Mouse (Mus musculus): ENCODE results near the gene Zbtb38. TPM values are rescaled to one million over a fixed set of nuclear protein-coding genes. Genes with fewer than 3 reads are reported as not detected.
"Not testable (repeated sequence)": the region's sequence is repeated elsewhere in the genome, so short reads cannot be mapped to it uniquely, and the experiment has no call there.

The Zbtb38 gene
- polyA plus RNA-seq, 1 experiment from 2014 or later, result 7.5 TPM

DNA sequence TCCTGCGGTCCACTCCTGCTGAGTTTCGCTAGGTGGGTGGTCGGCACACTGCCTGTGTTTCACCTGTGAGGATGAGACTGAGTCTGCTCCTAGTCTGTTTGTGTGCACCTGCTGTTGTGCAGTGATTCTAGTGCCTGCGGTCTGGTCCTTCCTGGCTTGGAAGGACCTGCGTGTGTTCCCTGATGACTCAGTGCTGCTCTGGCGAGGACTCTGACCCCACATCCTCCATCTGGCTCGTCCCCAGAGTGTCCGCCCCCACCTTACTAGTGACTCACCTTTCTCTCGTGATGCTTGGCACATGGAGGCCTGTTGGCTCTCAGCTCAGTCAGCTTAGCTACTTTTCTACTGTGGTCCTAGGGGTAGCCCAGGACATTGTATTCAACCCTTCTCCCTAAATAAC lies 102.7 kb downstream of the Zbtb38 start:
- Histone ChIP-seq H3K27me3 (ENCODE audit: insufficient read depth, low read length) (no peaks in the 10 kb centered on the region), H3K9ac (replicated peaks) (no peak overlapping the region), H3K4me1 (ENCODE audit: insufficient read depth) (no peaks in the 10 kb centered on the region), H3K36me3 (replicated peaks; ENCODE audit: insufficient read depth, low read length) (no peaks in the 10 kb centered on the region), H3K9me3 (ENCODE audit: low read length) (no peaks in the 10 kb centered on the region), H3K4me2 (ENCODE audit: low read depth, low read length) (no peak overlapping the region), H3K4me3 (ENCODE audit: low read depth, low read length) (no peak overlapping the region), H3K27ac (ENCODE audit: low read depth) (no peak overlapping the region)
- ATAC-seq (peak; percentile 78), DNase-seq (peak; percentile 43)
- TF ChIP-seq CTCF (IDR thresholded peaks at IDR 0.05; ENCODE audit: low read depth) (no peak), EP300 (IDR thresholded peaks at IDR 0.05; ENCODE audit: low read depth) (no peak)
- WGBS (ENCODE audit: insufficient replicate concordance), result 36% methylated on average over 9 of the region's 9 CpGs

- Histone ChIP-seq H3K9me3 (ENCODE audit: low read length) (no peaks in the 10 kb centered on the region), H3K9ac (replicated peaks) (no peak overlapping the region), H3K4me2 (ENCODE audit: low read depth, low read length) (no peak overlapping the region), H3K4me1 (ENCODE audit: insufficient read depth) (no peaks in the 10 kb centered on the region), H3K27ac (ENCODE audit: low read depth) (no peak overlapping the region), H3K36me3 (replicated peaks; ENCODE audit: insufficient read depth, low read length) (no peaks in the 10 kb centered on the region), H3K4me3 (ENCODE audit: low read depth, low read length) (no peak overlapping the region), H3K27me3 (ENCODE audit: insufficient read depth, low read length) (no peaks in the 10 kb centered on the region)
- 83% methylated on average over 4 of the region's 4 CpGs for WGBS (ENCODE audit: insufficient replicate concordance)
- TF ChIP-seq CTCF (IDR thresholded peaks at IDR 0.05; ENCODE audit: low read depth) (no peak), EP300 (IDR thresholded peaks at IDR 0.05; ENCODE audit: low read depth) (no peak)
- ATAC-seq, result no peak
- DNase-seq, result no peak
These were observed 103.3 kb downstream of the Zbtb38 start for GRCm38 (mm10) chr9:96649362-96649761.

- H3K4me2 ChIP-seq (ENCODE audit: low read depth, low read length), result no peak overlapping the region
- no peaks in the 10 kb centered on the region for H3K36me3 ChIP-seq (replicated peaks; ENCODE audit: insufficient read depth, low read length)
- no peaks in the 10 kb centered on the region for H3K27me3 ChIP-seq (ENCODE audit: insufficient read depth, low read length)
- H3K9ac ChIP-seq (replicated peaks), result no peak overlapping the region
- WGBS (ENCODE audit: insufficient replicate concordance), result 40% methylated on average over 2 of the region's 2 CpGs
- no peaks in the 10 kb centered on the region for H3K9me3 ChIP-seq (ENCODE audit: low read length)
- no peak overlapping the region for H3K4me3 ChIP-seq (ENCODE audit: low read depth, low read length)
- no peak for ATAC-seq
- no peak for TF ChIP-seq EP300 (IDR thresholded peaks at IDR 0.05; ENCODE audit: low read depth)
- TF ChIP-seq CTCF (IDR thresholded peaks at IDR 0.05; ENCODE audit: low read depth), result peak; percentile 22; the same call in 1 of the 2 replicates
- no peak overlapping the region for H3K27ac ChIP-seq (ENCODE audit: low read depth)
- no peak for DNase-seq
- H3K4me1 ChIP-seq (ENCODE audit: insufficient read depth), result no peaks in the 10 kb centered on the region
These were observed 105.8 kb downstream of the Zbtb38 start for GRCm38 (mm10) chr9:96646668-96647295.

DNA sequence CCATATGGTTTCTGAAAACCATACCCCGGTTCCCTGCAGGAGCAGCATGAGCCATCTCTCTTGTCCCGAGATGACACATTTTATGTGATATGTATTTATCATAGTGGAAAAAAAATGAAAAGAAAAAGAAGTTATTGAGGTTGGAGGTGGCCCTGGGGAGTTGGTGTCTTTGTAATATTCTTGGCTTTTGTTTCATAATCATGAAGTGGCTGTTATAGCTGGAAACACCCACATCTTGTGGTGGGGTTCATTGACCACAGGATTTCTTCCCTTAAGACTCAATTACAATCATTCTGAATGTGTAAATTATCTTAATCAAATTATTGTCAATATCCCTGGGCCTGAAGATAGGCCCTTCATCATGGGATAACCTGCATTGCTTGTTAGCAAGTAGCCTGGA lies 107.8 kb downstream of the Zbtb38 start:
- TF ChIP-seq CTCF (IDR thresholded peaks at IDR 0.05; ENCODE audit: low read depth) (no peak), EP300 (IDR thresholded peaks at IDR 0.05; ENCODE audit: low read depth) (no peak)

DNA sequence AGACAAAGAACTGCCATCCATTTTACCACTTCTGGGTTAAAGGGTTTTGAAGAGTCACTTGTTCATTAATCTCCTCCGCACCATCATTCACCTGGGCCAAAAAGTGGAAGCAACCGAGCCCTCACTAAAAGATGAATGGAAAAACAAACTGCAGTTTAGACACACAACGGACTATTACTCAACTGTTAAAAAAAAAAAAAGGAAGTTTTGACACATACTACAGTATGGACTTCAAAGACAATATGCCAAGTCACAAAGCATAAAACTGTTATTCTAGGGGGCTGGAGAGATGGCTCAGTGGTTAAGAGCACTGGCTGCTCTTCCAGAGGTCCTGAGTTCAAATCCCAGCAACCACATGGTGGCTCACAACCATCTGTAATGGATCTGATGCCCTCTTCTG lies 108.6 kb downstream of the Zbtb38 start:
- not testable (repeated sequence) for H3K27ac ChIP-seq (ENCODE audit: low read depth); ATAC-seq; H3K27me3 ChIP-seq (ENCODE audit: insufficient read depth, low read length); H3K9ac ChIP-seq (replicated peaks); DNase-seq; H3K36me3 ChIP-seq (replicated peaks; ENCODE audit: insufficient read depth, low read length); H3K4me2 ChIP-seq (ENCODE audit: low read depth, low read length); H3K4me3 ChIP-seq (ENCODE audit: low read depth, low read length); H3K9me3 ChIP-seq (ENCODE audit: low read length); H3K4me1 ChIP-seq (ENCODE audit: insufficient read depth)
- 61% methylated on average over 3 of the region's 3 CpGs for WGBS (ENCODE audit: insufficient replicate concordance)

More for the DNA sequence above, 107.8 kb downstream of the Zbtb38 start:
- Histone ChIP-seq H3K9me3 (ENCODE audit: low read length) (no peaks in the 10 kb centered on the region), H3K27me3 (ENCODE audit: insufficient read depth, low read length) (no peaks in the 10 kb centered on the region), H3K9ac (replicated peaks) (no peak overlapping the region), H3K36me3 (replicated peaks; ENCODE audit: insufficient read depth, low read length) (no peaks in the 10 kb centered on the region), H3K27ac (ENCODE audit: low read depth) (no peak overlapping the region), H3K4me2 (ENCODE audit: low read depth, low read length) (no peak overlapping the region), H3K4me1 (ENCODE audit: insufficient read depth) (no peaks in the 10 kb centered on the region), H3K4me3 (ENCODE audit: low read depth, low read length) (no peak overlapping the region)
- no peak for ATAC-seq
- no peak for DNase-seq
- WGBS (ENCODE audit: insufficient replicate concordance), result 64% methylated on average over 2 of the region's 2 CpGs

DNA sequence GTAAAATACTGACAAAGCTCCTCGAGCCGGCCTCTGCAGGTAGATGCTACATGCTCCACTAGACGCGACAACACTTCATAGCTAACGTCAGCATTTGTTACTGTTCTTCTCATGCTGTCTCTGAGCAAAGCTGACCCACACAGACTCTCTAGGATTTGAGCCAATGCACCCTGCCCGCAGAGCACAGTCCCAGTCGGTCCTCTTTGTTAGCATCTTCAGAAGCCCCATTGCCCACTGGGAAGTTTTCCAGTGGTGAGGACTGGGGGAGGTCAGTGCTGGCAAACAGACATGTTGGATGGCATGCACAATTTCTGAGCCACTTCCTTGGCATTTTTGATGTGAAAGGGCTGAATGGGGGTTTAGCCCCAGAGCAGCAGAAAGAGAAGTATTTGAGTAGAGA lies 113.2 kb downstream of the Zbtb38 start:
- H3K27me3 ChIP-seq (ENCODE audit: insufficient read depth, low read length), result no peaks in the 10 kb centered on the region
- WGBS (ENCODE audit: insufficient replicate concordance), result 83% methylated on average over 7 of the region's 7 CpGs
- no peaks in the 10 kb centered on the region for H3K36me3 ChIP-seq (replicated peaks; ENCODE audit: insufficient read depth, low read length)
- H3K4me1 ChIP-seq (ENCODE audit: insufficient read depth), result peaks cover 10% of the 10 kb centered on the region; the same call in 1 of the 2 replicates
- DNase-seq (no peak), ATAC-seq (no peak)
- TF ChIP-seq CTCF (IDR thresholded peaks at IDR 0.05; ENCODE audit: low read depth) (no peak), EP300 (IDR thresholded peaks at IDR 0.05; ENCODE audit: low read depth) (no peak)
- no peak overlapping the region for H3K4me3 ChIP-seq (ENCODE audit: low read depth, low read length)
- no peak overlapping the region for H3K4me2 ChIP-seq (ENCODE audit: low read depth, low read length)
- no peak overlapping the region for H3K9ac ChIP-seq (replicated peaks)
- H3K9me3 ChIP-seq (ENCODE audit: low read length), result no peaks in the 10 kb centered on the region
- no peak overlapping the region for H3K27ac ChIP-seq (ENCODE audit: low read depth)
